Mouse (Mus musculus) monocyte, adult 5-6 weeks (primary cell): ENCODE measurements around the gene Itgav. TPM values are rescaled to one million over a fixed set of nuclear protein-coding genes. Genes with fewer than 3 reads are reported as not detected.

ENCODE experiments used
- ATAC-seq: fragments of 153-309, 156-312 bp; replicated peaks from 2 replicates; pipeline ENCODE4 v1.8.0; 2017; ENCODE audit warnings: mild to moderate bottlenecking; ENCODE audit not compliant: low TSS enrichment, insufficient number of reproducible peaks, severe bottlenecking, poor library complexity, low FRiP score
- total RNA-seq: library from RNA; stranded (forward); fragments of 200-1000, 200-491, 200-594 nt; gene quantifications from 3 replicates; pipeline ENCODE4 v1.2.3, GENCODE M21; 2017

Gene Itgav
- total RNA-seq, 1 experiment from 2014 or later: 168 TPM

DNA sequence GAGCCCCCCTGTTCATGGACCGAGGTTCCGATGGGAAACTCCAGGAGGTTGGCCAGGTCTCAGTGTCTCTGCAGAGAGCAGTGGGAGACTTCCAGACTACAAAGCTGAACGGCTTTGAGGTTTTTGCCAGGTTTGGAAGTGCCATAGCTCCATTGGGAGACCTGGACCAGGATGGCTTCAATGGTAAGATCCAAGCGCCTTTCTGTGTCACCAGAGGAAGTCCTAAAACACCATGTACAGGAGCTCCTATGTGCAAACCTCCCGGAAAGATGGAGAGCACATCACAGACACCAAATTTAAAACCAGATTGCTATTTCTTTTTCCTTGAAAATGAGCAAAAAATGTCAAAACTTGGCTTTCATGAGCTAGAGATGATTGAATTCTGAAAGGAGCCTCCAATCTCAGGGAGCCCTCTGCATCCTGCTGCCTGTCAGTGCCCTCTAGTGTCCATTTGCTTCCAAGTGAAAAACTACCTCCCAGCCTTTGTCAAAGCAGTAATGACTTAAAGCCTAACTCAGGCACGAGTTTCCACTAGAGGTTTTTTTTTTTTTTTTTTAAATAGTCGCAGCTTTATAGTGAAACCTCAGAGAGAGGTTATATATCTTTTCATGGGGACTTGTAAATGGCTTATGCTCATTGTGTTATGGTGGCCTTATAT, 47.1 kb downstream of the Itgav start:
- ATAC-seq: peak; percentile 80

DNA sequence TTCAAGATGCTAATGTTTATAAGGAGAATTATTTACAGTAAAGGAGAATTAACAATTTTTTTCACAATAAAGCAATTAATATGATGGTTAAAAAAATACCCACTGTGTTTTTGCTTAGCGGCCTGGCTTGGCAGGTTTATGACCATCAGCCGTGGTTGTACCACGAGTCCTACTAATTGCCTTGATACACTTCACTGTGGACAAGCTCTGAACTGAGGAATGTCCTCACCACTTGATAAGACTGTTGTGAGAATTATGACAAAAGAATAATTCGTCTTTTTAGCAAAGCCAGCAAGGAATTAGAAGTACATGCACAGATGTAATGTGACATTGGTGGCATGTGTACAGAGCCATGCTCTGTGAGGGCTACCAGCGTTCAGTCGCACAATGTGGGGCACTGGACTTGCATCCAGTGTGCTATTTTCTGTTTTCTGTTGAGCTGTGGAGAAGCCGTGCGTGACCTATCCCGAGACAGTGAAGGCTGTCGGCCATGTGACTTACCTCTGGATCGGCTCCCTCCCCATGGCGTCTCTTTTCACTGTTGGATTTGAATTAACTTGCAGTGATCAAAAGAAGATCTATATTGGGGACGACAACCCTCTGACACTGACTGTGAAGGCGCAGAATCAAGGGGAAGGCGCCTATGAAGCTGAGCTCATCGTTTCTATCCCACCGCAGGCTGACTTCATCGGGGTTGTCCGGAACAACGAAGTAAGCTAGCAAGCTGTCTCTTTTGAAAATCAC, 67.3 kb downstream of the Itgav start:
- no peak for ATAC-seq

DNA sequence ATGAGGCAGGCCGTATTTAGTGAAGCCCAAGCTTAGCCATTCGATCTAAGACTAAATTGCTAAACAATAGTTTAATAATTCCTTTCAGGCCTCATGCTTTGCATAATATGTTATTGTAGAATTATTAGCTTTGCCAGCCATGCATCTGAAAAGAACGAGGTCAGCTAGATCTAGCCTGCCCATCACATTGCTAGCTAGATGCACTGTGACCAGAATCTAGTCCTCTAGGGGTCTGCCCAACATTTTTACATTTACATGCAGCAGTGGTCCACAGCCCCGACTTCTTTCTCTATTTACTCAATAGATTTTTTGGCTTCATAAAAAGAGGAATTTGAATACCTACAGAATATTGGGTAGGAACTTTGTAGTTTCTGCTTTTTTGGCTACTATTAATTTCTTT, 67.9 kb downstream of the Itgav start:
- no peak for ATAC-seq

GRCm38 (mm10) chr2:83795766-83796165, 71.6 kb downstream of the Itgav start:
- no peak for ATAC-seq

- ATAC-seq: no peak
Observed at GRCm38 (mm10) chr2:83797902-83798497, 73.8 kb downstream of the Itgav start.

DNA sequence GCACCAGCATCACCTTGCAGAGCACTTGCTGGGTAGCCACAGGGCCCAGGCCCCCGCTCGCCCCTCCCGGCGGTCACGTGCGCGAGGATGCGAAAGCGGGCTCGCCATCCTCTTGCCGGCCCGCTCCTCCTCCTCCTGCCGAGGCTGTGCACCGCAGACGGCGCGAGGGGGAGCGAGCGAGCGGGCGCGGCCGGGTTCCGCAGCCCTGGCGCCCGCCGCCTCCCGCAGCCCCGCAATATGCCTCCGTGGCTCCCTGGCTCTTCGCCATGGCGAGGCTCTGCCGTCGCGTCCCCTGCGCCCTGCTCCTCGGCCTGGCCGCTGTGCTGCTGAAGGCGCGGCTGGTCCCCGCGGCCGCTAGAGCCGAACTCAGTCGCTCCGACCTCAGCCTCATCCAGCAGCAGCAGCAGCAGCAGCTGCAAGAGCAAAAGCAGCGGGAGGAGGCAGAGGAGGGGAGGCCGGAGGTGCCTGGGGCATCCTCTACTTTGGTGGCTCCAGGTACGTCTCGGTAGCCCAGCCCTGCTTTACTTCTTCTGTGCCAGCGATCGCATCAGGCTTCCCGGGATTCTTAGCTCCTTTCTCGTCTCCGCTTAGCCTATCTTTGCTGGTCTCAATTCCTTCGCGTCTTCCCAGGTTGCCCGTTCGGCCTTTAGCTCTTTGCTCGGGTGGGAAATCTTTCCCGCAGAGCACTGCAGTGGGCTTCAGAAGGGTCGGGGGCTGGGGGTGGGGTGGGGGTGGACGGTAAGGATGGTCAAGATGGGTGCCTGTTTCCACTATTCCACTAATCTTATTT, 88.5 kb downstream of the Itgav start, which contains the start of gene Fam171b:
Gene Fam171b (plus strand): TSS at position 154 of the 790 bp plus-strand sequence.
- ATAC-seq: 0 out of 2 replicates have a peak, but pooled peaks have one; percentile 20

DNA sequence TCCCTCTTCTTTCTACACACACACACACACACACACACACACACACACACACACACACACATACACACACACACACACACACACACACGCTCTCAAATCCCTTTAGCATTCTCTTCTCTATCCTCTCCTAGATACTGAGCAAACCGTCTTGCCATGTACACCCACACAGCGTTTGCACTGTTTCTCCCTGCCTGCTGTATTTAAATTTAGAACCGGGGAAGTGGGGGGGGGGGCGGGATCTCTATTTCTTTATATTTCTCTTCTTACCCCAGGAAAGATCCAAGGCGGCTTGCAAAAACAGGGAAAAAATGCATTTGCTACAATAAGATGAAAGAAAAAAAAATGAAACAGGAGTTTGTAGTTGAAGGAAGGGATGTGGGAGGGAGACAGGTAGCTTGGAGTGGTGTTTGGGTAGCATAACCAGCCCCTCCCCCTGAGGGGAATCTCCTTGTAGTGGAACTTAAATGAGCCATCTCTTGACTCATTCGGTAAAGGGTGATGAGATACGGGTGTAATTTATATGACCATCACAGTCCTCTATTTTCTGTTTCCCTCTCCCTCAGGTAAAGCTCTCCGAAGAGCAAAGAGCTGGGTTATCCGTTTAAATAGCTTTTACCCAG, 89.2 kb downstream of the Itgav start:
- no peak for ATAC-seq

- no peak for ATAC-seq
Observed at GRCm38 (mm10) chr2:83814009-83814408, 89.8 kb downstream of the Itgav start.

- no peak for ATAC-seq
Observed at GRCm38 (mm10) chr2:83816147-83816546, 92.0 kb downstream of the Itgav start.

DNA sequence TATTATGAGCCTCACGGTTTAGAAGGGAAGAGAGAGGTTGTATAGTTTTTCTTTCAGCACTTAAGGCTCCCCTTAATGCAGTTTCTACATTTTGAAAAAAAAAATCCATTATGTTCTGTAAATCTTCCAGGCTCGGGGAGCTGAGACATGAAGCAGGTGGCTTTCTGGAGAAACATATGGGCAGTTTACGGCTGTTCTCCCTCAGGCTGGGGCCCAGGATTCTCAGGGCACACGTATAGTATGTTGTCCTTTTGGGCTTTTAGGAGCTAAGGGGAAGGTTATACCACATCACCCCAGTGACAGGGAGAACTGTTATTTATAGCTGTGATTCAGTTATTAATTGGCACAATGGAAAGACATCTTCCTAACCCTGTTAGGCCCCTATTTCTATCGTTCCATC, 101.0 kb downstream of the Itgav start:
- no peak for ATAC-seq

DNA sequence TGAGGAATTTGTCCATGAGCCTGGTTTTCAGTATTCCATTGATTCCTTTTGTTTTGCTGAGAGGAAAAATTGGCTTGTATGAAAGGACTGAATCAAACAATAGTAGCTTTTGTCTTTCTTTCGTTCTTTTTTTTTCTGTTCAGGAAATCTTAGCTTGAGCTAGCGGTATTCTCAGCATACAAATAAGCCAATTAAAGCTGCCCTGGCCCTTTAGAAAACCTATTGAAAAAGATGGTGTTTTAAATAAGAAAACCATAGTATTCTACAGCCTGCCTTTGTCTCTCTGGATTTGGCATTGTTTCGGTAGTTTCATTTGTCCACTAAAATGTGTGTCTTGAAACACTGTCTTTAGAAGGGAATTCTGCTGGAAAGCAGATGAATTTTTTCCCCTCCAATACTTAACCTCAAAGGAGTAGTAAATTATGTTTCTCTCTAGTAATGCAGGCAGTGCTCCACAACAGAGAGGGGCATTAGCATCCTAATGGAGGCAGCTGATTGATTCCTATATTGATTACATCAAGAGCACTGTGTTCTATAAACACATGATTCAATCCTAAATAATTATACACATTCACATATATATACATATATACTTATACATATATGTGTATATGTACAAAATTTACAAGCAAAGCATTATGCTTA, 104.8 kb downstream of the Itgav start:
- ATAC-seq: no peak

DNA sequence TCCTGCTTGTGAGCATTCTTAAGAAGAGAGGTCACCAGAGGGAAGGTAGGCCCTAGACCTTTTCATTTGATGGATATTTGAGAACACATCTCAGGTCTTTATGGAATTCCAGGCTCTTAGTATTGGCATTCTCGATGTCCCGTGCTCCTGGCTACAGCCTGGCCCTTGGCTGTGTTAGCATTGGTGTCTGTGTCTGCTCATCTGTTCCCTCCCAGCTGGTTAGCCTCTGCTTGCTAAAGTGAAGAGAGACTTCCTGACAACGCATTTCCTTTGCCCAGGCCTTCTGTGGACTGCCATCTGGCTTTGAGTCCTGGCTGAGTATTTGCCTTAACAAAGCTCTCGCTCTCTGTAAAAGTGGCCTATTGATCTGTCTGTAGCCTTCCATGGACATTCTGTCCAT, 108.7 kb downstream of the Itgav start:
- no peak for ATAC-seq

DNA sequence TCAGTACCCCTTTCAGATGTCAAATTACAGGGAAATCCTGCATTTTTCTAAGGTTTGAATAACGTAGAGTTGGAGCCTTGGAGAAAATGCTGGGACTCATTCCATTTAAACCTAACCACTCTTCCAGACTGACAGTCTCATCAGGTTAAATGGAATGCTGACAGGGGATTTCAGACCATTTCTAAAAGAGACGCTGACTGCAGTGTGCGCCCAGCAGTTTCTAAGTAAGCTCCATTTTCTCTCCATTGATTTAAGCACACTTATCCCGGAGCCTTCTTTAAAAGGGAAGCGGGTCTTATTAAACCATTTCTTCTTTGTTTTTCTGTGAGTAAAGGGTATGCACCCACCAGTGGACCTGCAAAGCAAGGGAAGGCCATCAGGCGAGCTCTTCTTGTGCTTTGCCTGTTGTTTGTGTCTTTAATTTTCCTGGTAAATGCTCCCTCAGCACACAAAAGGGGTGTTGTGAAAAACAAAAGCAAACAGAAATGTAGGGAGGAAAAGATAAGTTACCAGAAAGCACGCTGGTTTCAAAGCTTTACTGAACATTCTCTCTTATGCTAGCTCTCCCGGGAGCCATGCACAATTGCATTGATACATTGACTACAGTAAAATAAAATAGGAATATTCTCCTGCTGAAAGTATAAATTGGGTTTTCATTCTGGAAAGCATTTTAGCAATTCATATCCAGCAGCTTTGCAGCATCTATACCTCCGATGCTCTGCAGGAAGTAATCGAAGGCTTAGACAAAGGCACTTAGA, 111.3 kb downstream of the Itgav start:
- no peak for ATAC-seq

DNA sequence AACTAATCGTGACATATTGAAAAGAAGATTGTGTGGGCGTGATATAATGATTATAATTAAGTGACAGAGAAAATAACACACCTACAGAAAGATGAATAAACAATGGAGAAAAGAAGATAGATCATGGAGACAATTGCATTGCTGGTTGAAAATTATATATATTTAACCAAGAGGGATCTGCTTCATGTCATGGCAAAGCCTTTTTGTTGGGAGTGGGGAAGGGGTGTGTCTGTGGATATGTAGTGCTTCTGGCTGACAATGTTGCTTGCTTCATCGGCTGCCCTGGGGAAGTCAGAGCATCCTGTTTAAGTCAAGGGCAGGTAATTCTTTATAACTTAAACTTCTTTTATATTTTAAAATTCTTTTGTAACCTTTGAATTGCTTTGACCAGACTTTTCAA, 124.3 kb downstream of the Itgav start:
- no peak for ATAC-seq

DNA sequence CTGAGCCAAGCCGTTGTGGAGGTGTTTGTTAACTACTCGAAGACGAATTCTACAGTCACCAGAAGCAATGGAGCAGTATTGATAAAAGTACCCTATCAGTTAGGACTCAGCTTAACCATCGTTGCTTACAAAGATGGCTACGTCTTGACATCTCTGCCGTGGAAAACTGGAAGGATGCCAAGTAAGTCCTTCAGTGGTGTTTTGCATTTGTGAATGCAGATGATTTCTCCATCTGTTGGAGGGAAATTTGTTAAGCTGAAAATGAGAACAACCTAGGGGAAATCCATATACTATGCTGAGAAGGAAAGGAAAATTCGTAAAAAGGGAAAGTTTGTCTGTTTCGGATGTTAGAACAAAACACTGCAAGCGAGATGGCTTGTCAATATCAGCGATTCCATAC, 129.2 kb downstream of the Itgav start:
- ATAC-seq: no peak

GRCm38 (mm10) chr2:83856236-83856635, 132.0 kb downstream of the Itgav start:
- no peak for ATAC-seq
